Mouse (Mus musculus) kidney, adult 2 months (tissue): ENCODE measurements around the gene Il2ra. TPM values are rescaled to one million over a fixed set of nuclear protein-coding genes. Genes with fewer than 3 reads are reported as not detected.
"Not testable (repeated sequence)": the region's sequence is repeated elsewhere in the genome, so short reads cannot be mapped to it uniquely, and the experiment has no call there.

ENCODE experiments used
- DNase-seq: peaks from one replicate; pipeline ENCODE4 v3.0.0; 2021
- H3K27ac ChIP-seq: fragments of 200-500 bp; 2 replicates; pipeline ENCODE4 v1.5.1; 2012; ENCODE audit warnings: low read depth, low read length, control low read depth, inconsistent platforms; ENCODE audit not compliant: insufficient read depth
- H3K27me3 ChIP-seq: fragments of 200-500 bp; replicated peaks from 2 replicates; pipeline ENCODE4 v1.6.1; 2012; ENCODE audit warnings: mild to moderate bottlenecking, moderate library complexity, low read length, inconsistent platforms; ENCODE audit not compliant: control insufficient read depth, insufficient read depth
- H3K36me3 ChIP-seq: fragments of 200-500 bp; 2 replicates; pipeline ENCODE4 v1.6.1; 2012; ENCODE audit warnings: mild to moderate bottlenecking, moderate library complexity, low read length, inconsistent platforms; ENCODE audit not compliant: control insufficient read depth, insufficient read depth
- H3K4me1 ChIP-seq: fragments of 200-500 bp; 2 replicates; pipeline ENCODE4 v1.6.1; 2011; ENCODE audit warnings: low read length; ENCODE audit not compliant: control insufficient read depth, insufficient read depth
- H3K4me3 ChIP-seq: fragments of 200-500 bp; 2 replicates; pipeline ENCODE4 v1.5.1; 2011; ENCODE audit warnings: mild to moderate bottlenecking, low read depth, low read length, control low read depth; ENCODE audit not compliant: insufficient read depth
- CTCF ChIP-seq: fragments of 200-500 bp; conservative IDR thresholded peaks from 2 replicates; pipeline ENCODE4 v1.5.1; 2011; ENCODE audit warnings: low read depth, mild to moderate bottlenecking, control low read depth, low read length, moderate library complexity, mixed read lengths; ENCODE audit not compliant: insufficient read depth, insufficient read length
- POLR2A ChIP-seq: fragments of 200-500 bp; IDR thresholded peaks from one replicate; pipeline ENCODE4 v1.6.1; 2011; ENCODE audit warnings: low read depth, low read length, control low read depth
- WGBS: fragments of 180-500 bp; shearing (Covaris S2); methylation state at CpG from one replicate; pipeline ENCODE4 v1.1.7; 2018; 5-methylcytosine and 5-hydroxymethylcytosine counted together
- polyA plus RNA-seq: library from polyadenylated mRNA; depleted of rRNA; stranded (reverse); fragments of >200 nt; gene quantifications from 2 replicates; pipeline ENCODE4 v1.2.3, GENCODE M21; 2012

The Il2ra gene
- polyA plus RNA-seq, 1 experiment = 0.42 TPM

- no peaks in the 10 kb centered on the region; the same call in 1 of the 2 replicates for H3K4me1 ChIP-seq
- peak overlapping the region; percentile 65; the same call in 1 of the 2 replicates for H3K4me3 ChIP-seq
- H3K36me3 ChIP-seq = no peaks in the 10 kb centered on the region
- TF ChIP-seq CTCF (no peak), POLR2A (no peak)
- 47% methylated on average over 6 of the region's 6 CpGs for WGBS
- no peak for DNase-seq
- H3K27me3 ChIP-seq = no peaks in the 10 kb centered on the region
- no peak overlapping the region for H3K27ac ChIP-seq
These were observed 64.1 kb downstream of the Il2ra start for GRCm38 (mm10) chr2:11706746-11707065.

DNA sequence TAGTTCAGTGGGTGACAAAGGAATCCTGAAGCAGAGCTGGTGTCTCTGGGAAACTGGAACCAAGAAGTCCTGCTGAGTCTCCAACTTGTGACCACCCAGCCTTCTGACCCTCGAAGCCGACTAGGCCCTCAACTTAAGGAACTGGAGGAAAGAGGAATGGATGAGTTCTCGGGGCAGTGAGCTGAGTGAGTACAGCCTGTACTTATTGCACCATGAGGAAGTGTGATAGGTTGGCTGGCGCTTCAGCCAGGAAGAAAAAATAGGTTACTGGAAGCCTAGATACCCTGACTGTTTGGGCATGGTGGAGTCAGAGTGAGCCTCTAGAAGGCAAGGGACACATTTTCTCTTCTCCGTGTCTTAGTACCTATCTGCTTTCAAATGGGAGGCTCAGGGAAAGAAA is 65.9 kb downstream of the Il2ra start:
- Histone ChIP-seq H3K27ac (no peak overlapping the region), H3K36me3 (no peaks in the 10 kb centered on the region), H3K27me3 (no peaks in the 10 kb centered on the region), H3K4me3 (no peak overlapping the region), H3K4me1 (peaks cover 10% of the 10 kb centered on the region)
- DNase-seq = no peak
- TF ChIP-seq CTCF (no peak), POLR2A (no peak)
- 62% methylated on average over 5 of the region's 5 CpGs for WGBS

GRCm38 (mm10) chr2:11710101-11710500 is 67.5 kb downstream of the Il2ra start:
- WGBS = 50% methylated on average over 4 of the region's 4 CpGs
- H3K27ac ChIP-seq = not testable (repeated sequence)
- DNase-seq = peak; percentile 41

DNA sequence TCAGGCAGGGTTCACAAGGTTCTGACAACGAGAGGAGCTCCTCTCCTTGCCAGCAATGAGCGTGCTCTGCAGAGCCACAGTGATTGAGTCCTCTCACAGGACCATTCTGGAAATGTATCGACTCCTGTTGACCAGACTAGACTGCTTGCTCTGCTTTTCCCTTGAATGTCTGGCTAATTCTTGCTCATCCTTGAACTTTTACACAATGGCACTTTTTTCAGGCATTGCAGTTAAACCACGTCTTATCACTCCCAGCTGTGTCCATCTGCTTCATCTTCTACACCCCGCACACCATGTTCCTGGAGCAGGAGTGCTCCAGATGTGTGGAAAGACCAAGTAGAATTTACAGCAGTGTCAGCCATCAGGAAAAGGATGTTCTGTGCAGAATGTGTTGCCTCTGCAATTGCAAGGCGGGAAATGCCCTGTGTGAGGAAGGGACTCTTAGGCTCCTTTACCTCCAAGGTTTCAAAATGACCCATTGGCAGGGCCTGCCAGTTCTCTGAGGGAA is 69.9 kb downstream of the Il2ra start:
- H3K4me3 ChIP-seq = no peak overlapping the region
- WGBS = 73% methylated on average over 6 of the region's 6 CpGs
- no peak for DNase-seq
- TF ChIP-seq POLR2A (no peak), CTCF (no peak)
- H3K36me3 ChIP-seq = no peaks in the 10 kb centered on the region
- H3K27me3 ChIP-seq = no peaks in the 10 kb centered on the region
- H3K4me1 ChIP-seq = peaks cover 10% of the 10 kb centered on the region
- peak overlapping the region; percentile 30 for H3K27ac ChIP-seq

More at GRCm38 (mm10) chr2:11710101-11710500, 67.5 kb downstream of the Il2ra start:
- H3K27me3 ChIP-seq, H3K36me3 ChIP-seq, H3K4me1 ChIP-seq, H3K4me3 ChIP-seq: not testable (repeated sequence)
- peak; percentile 45 for TF ChIP-seq CTCF

DNA sequence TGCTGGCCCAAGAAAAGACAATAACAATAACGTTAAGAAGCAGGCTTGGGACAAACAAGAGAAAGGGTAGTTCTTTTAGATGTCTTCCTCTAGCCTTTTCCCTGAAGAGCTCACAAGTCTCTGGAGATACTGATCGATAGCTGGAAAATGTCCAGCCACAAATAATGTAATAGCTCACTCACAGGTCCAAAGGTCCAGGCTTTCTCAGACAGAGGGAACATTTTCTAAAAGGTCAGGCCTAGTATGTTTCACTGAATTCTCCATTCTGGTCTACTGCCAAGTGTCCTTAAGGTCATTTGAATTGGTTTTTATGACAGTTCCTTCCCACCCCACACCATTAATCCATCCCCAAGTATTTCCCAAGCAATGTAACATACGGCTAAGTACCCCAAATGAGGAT is 70.4 kb downstream of the Il2ra start:
- peaks cover 10% of the 10 kb centered on the region for H3K4me1 ChIP-seq
- H3K27ac ChIP-seq = peak overlapping the region; percentile 30; the same call in 1 of the 2 replicates
- no peak overlapping the region for H3K4me3 ChIP-seq
- 27% methylated on average over 3 of the region's 3 CpGs for WGBS
- peak; percentile 83 for DNase-seq
- no peak for TF ChIP-seq POLR2A
- TF ChIP-seq CTCF = no peak
- no peaks in the 10 kb centered on the region for H3K27me3 ChIP-seq
- H3K36me3 ChIP-seq = no peaks in the 10 kb centered on the region

GRCm38 (mm10) chr2:11714535-11714934 is 71.9 kb downstream of the Il2ra start:
- WGBS = 79% methylated on average over 4 of the region's 4 CpGs
- DNase-seq = no peak
- H3K27ac ChIP-seq = no peak overlapping the region

GRCm38 (mm10) chr2:11718573-11718972 is 76.0 kb downstream of the Il2ra start:
- H3K27me3 ChIP-seq = no peaks in the 10 kb centered on the region
- no peaks in the 10 kb centered on the region for H3K4me1 ChIP-seq
- no peak for TF ChIP-seq CTCF
- TF ChIP-seq POLR2A = no peak
- 88% methylated on average over 2 of the region's 2 CpGs for WGBS
- H3K27ac ChIP-seq = no peak overlapping the region
- H3K4me3 ChIP-seq = no peak overlapping the region
- H3K36me3 ChIP-seq = peaks cover 5% of the 10 kb centered on the region
- DNase-seq = no peak

More at GRCm38 (mm10) chr2:11714535-11714934, 71.9 kb downstream of the Il2ra start:
- no peaks in the 10 kb centered on the region for H3K27me3 ChIP-seq
- H3K4me3 ChIP-seq = no peak overlapping the region
- TF ChIP-seq CTCF (no peak), POLR2A (no peak)
- H3K4me1 ChIP-seq = peaks cover 10% of the 10 kb centered on the region
- peaks cover 5% of the 10 kb centered on the region for H3K36me3 ChIP-seq

- 87% methylated on average over 9 of the region's 9 CpGs for WGBS
- H3K27ac ChIP-seq = no peak overlapping the region
- no peaks in the 10 kb centered on the region for H3K27me3 ChIP-seq
- no peak for DNase-seq
- H3K36me3 ChIP-seq = peaks cover 8% of the 10 kb centered on the region
- no peak for TF ChIP-seq POLR2A
- no peak for TF ChIP-seq CTCF
- H3K4me3 ChIP-seq = no peak overlapping the region
- H3K4me1 ChIP-seq = no peaks in the 10 kb centered on the region
These were observed 80.0 kb downstream of the Il2ra start for GRCm38 (mm10) chr2:11722564-11722963.
